Mouse (Mus musculus) adrenal gland, postnatal 4 days (tissue): Measurements from ENCODE around the gene Abhd11. TPM values are rescaled to one million over a fixed set of nuclear protein-coding genes. Genes with fewer than 3 reads are reported as not detected.
A peak's percentile ranks its signal among the peaks of the same experiment; 100 is the strongest.
"Not testable (repeated sequence)": the region's sequence is repeated elsewhere in the genome, so short reads cannot be mapped to it uniquely, and the experiment has no call there.

Experiments
- DNase-seq, 2 experiments: peaks; one replicate each; pipeline ENCODE4 v3.0.0; 2021 to 2022; ENCODE audit warnings: low spot score in 2 of 2, mixed read lengths in 2 of 2
- long read RNA-seq, 2 experiments: library from polyadenylated mRNA; stranded (forward); transcript quantifications; one replicate each; pipeline ENCODE4 v2.0.0; 2021
- total RNA-seq, 2 experiments: library from RNA; stranded (reverse); gene quantifications; 2 replicates each; pipeline ENCODE4 v1.2.3; 2021

Abhd11 gene
- total RNA-seq: 10 to 100 TPM; 54.9 to 55.5 TPM
- long read RNA-seq, experiment 1, transcript Abhd11-201 (6 exons, 1,493 nt): major isoform, 33 of 65 reads
- long read RNA-seq, experiment 1, transcript Abhd11-206 (5 exons, 1,473 nt): minor isoform, 18 of 65 reads
- long read RNA-seq, experiment 1, partial matches to known transcripts: 1 of 65 reads
- long read RNA-seq, experiment 1, other reads (novel, unspliced or antisense): 11 of 65 reads
- long read RNA-seq, experiment 2, transcript Abhd11-206 (5 exons, 1,473 nt): minor isoform, 18 of 75 reads
- long read RNA-seq, experiment 2, transcript Abhd11-201 (6 exons, 1,493 nt): major isoform, 43 of 75 reads
- long read RNA-seq, experiment 2, partial matches to known transcripts: 3 of 75 reads
- long read RNA-seq, experiment 2, other reads (novel, unspliced or antisense): 11 of 75 reads

- peak; percentile 68 to 90 for DNase-seq
Observed at GRCm38 (mm10) chr5:135008671-135009589, at the start of gene Abhd11. Gene Abhd11, plus strand, starts transcription at chr5:135009152.

DNA sequence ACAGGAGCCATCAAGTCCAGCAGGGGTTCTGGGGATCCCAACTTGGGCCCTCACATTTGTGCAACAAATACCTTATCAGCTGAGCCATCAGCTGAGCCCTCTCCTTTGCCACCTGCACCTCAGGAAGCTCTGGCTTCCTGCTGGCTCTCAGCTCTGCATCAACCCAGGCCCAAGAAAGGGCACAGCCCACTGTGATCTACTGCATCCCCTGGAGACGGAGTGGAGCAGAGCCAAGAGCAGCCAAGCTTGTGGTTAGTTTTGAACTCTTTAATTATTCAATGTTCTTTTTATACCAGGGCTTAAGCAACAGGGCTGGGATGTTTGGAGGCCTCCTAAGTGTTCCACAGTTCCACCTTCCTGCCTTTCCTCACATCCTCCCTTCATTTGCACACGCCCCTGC lies 48.5 kb upstream of the Abhd11 start:
- DNase-seq: no peak

- DNase-seq: no peak
Observed at GRCm38 (mm10) chr5:134961519-134961918, 47.4 kb upstream of the Abhd11 start.

GRCm38 (mm10) chr5:134963546-134963945 lies 45.4 kb upstream of the Abhd11 start:
- no peak for DNase-seq

- DNase-seq: not testable (repeated sequence)
Observed at GRCm38 (mm10) chr5:134964655-134965054, 44.3 kb upstream of the Abhd11 start.

DNA sequence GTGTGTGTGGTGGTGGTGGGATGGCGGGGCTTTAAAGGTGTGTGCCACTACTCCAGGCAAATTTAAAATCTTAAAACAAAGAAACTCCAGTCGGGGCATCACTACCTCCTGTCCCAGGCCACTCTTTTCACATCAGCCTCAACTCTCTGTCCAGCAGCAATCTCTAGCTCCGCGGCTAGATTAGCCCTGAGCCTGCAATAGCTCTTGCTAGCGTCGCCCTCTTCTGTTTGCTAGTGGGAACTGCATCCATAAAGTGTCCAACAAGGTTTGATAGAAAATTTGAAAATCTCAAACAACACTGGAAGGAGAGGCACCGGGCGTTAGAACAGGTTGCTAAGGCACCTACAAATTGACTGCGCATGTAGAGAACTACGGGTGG lies 43.5 kb upstream of the Abhd11 start:
- DNase-seq: peak in 1 of 2 experiments; percentile 40

- DNase-seq: no peak
Observed at GRCm38 (mm10) chr5:134965852-134966821, 42.8 kb upstream of the Abhd11 start.

DNA sequence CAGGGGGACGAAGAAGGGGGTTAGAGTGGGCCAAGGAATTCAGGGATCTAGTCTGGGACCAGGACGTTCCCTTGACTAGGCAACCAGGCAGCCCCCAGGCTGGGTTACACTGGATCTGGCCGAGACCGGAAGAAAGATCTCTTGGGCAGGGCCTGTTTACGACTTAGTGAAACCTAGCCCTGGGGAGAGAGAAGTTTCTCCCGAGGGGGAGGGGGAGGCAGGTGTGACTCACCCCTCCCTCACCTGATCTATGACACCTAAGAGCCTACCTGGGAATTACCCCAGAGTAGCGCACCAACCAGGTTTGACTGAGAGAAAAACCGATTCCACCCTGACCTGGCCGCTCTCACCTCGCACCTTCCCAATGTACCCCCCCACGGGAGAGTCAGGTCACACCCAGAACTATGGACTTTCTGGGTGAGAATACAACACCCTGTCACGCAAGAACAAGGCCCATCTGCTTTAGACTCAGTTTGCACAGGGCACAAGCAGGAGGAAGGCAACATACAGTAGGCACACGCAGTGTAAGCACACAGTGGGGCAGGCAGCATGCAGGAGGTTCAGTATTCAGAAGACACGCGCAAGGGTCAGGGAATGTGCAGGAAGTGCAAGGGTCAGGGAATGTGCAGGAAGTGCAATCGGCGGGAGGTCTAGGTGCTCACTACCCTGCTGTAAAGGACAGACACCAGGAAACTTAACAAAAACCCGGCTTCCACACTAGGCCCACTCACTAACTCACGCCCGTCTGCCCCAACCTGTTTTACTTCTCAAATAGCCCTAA lies 41.6 kb upstream of the Abhd11 start:
- DNase-seq: no peak

DNA sequence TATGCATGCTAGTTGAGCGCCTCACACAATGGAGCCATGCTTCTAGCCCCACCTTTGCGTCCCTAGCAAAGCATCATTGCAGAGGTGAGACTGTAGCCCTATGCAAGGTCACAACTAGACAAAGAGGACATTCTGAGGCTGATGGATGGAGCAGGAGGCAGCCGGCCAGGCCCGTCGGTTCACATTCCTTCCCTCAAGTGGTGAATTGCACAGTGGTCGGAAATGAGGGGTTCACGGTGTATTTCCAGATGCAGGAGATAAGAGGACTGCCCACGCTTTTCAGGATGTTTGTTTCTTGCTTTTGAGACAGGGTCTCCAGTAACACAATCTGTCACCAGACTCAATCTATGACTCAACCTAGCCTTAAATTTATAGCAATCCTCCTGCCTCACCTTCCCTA lies 38.3 kb upstream of the Abhd11 start:
- DNase-seq: no peak

- DNase-seq: no peak
Observed at GRCm38 (mm10) chr5:134973081-134973480, 35.9 kb upstream of the Abhd11 start.

- no peak for DNase-seq
Observed at GRCm38 (mm10) chr5:134973526-134973925, 35.4 kb upstream of the Abhd11 start.

DNA sequence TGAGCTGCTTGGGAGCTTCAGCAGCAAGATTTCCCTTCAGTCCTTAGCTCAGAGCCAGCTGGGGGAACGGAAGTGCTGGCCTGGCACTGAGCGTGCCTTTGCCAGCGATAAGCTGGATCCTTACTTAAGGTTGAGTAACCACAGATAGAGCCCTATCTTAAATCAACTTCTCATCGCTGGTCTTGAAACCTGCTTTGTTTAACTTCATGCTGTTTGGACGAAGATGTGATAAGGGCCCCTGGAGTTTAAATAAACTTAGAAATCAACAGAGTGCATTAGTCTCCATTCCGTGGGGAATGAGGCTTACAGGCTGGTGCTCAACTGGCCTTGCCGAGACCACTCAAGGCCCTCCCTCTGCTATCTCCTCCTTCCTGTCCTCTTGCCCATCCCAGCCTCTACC lies 34.7 kb upstream of the Abhd11 start:
- DNase-seq: no peak

GRCm38 (mm10) chr5:134974921-134975320 lies 34.0 kb upstream of the Abhd11 start:
- no peak for DNase-seq

- DNase-seq: no peak
Observed at GRCm38 (mm10) chr5:134976164-134976563, 32.8 kb upstream of the Abhd11 start.

DNA sequence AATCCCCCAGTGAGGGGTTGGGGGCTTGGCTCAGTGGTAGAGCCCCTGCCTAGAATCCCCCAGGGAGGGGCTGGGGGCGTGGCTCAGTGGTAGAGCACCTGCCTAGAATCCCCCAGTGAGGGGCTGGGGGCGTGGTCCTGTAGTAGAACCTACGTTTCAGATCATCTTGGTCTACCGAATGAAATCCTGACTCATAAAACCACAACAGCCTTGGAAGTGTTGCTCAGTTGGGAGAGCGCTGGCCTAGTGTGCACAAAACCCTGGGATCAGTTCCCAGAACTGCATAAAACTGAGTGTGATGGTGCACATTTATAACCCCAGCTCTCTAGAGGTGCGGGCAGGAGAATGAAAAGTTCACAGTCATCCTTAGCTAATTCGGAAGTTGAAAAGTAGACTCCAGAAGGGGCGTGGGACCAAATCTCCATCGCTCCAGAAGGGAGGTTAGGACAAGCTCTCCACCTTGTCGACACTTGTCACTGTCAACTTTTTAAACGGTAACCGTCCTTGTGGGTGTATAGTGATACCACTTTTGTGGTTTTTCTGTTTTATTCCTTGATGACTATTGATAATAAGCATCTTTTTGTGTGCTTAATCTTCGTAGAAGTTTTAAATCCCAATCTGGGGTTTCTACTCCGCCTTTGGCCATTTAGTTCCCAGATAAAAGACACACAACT lies 32.2 kb upstream of the Abhd11 start:
- DNase-seq: no peak

DNA sequence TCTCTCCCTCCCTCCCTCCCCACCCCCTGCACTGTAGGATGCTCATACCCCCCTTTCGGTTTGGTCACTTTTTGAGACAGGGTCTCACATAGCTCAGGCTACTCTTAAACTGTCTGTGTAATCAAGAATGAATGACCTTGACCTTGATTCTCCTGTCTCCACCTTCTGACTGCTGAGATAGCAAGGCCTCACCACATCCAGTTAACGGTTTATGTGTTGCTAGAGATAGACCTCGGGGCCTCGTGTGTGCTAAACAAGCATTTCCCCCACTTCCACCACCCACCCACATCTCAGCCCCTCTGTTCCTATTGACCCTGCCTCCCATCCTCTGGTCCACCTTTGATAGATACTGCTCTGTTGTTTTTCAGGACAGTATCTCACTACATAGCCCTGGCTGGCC lies 31.1 kb upstream of the Abhd11 start:
- no peak for DNase-seq

DNA sequence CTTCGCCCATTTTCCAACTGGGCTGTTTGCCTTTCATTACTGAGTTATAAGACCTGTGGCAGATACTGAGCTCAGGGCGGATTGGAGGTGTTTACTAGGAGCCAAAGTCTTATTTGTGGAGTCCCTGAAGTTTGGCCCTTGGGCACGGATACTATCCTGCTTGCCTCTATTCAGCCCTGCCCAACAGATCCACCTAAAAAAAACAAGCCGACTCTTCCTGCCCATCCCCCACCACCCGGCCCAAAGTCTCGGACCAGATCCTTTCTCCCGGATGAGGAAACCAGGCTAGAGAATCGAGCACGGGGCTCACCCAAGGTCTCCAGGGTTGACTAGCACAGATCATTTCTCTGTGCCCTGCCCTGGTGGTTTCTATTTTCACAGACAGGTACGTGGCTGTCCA lies 27.8 kb upstream of the Abhd11 start:
- DNase-seq: no peak

DNA sequence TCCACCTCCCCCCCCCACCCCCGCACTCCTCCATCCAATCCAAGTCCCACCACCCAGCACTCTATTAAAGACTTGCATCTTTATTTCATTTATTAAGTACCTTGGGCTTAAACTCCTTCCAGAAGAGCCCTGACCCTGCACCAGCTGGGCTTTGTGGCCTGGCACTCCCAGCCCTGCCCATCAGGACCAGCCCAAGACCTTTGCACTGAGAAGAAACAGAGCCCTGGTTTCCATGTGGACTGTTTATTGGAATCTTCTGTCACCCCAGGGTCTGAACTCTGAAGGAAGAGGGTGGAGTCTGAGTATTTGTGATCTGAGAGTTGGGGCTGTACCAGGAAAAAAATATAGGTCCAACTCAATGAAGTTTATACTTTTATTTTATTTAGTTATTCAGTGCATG lies 25.8 kb upstream of the Abhd11 start:
- DNase-seq: no peak

DNA sequence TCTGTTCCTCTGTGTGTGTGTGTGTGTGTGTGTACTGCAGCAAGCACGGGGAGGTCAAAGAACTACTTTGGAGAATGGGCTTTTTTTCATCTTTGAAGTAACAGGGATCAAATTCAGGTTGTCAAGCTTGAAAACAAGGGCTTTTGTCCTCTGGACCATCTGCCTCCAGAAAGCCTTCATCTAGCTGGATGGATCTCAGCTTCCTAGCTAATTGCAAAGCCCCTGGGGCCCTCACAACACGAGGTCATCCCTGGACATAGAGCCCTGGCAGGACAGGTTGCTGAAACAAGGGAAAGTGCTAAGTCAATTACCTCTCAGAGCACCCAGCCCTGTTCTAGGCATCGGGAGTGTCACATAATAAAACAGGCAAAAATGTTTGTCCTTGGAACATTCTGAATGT lies 25.2 kb upstream of the Abhd11 start:
- DNase-seq: no peak
